Comparison of ENCODE assay signal across 8 mouse cellular contexts in the genomic region with DNA sequence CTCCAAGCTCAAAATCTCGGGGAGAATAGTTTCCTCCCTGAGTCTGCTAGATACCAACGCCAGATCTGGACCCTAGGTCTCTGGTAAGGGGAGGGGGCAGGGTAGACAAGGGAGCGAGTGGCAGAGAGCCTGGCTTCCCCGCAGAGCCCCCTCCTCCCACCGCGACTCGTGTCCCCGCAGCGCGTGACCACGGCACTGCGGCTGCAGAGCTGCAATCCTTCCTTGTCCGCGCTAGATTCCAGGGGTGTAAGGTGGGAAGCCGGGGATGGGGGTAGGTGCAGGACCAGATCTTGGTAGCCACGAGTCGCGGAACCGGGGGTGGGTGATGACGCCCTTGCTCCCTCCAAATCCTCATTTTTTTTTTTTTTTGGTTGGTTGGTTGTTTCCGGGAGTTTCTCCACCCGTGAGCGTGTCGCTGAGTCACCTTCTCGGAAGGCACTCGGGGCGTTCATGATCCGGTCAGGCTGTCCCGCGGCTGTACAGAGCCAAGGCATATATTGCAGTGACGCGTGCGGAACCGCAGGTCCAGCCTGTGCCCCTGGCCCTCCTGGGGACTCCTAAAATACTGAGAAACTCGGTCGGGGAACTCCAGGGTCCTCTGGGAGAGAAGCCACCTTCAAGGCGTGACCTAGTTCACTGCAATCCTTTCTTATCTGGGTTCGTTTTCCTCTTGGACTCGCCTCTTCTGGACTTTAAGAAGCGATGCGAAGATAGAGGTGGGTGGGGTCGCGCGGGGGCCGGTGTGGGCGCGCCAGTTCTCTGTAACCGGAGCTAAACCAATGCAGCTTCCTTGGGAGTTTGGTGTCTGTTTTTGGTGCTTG. TPM values are rescaled to one million over a fixed set of nuclear protein-coding genes. Genes with fewer than 3 reads are reported as not detected.
DNase-seq lines count a peak whose midpoint lies in the region; ATAC-seq lines count a peak whose summit lies in the region.

No protein-coding gene starts in this region.

- H3K4me1 ChIP-seq in megakaryocyte, embryonic 14.5 days: peaks cover 59% of the 10 kb centered on the region
- H3K4me1 ChIP-seq in embryonic facial prominence, embryonic 14.5 days (ENCODE audit: control insufficient read depth, insufficient read depth, low read length): peaks cover 24% of the 10 kb centered on the region
- H3K4me1 ChIP-seq in intestine, embryonic 15.5 days (replicated peaks): peaks cover 34% of the 10 kb centered on the region
- peaks cover 41% of the 10 kb centered on the region for H3K4me1 ChIP-seq in midbrain, embryonic 12.5 days

- peak overlapping the region; percentile 54 for H3K4me3 ChIP-seq in megakaryocyte, embryonic 14.5 days (replicated peaks)
- H3K4me3 ChIP-seq in embryonic facial prominence, embryonic 14.5 days (ENCODE audit: low read depth, low read length): peak overlapping the region; percentile 60
- H3K4me3 ChIP-seq in intestine, embryonic 15.5 days (replicated peaks): peak overlapping the region; percentile 51
- peak overlapping the region; percentile 49 for H3K4me3 ChIP-seq in midbrain, embryonic 12.5 days

- ATAC-seq in megakaryocyte, adult 5-6 weeks (ENCODE audit: poor library complexity, severe bottlenecking): no peak
- no peak for ATAC-seq in embryonic facial prominence, embryonic 14.5 days (ENCODE audit: low read depth)
- ATAC-seq in intestine, embryonic 15.5 days: no peak
- ATAC-seq in midbrain, embryonic 12.5 days (ENCODE audit: low FRiP score, low read depth): no peak
- ATAC-seq in megakaryocyte progenitor cell, adult 5-6 weeks (replicated peaks; ENCODE audit: poor library complexity): no peak
- no peak for ATAC-seq in activated CD4-positive, CD25-positive, alpha-beta regulatory T cell, adult 4 months

- peaks cover 91% of the 10 kb centered on the region for H3K27me3 ChIP-seq in megakaryocyte, embryonic 14.5 days (replicated peaks)
- peaks cover 43% of the 10 kb centered on the region for H3K27me3 ChIP-seq in embryonic facial prominence, embryonic 14.5 days (replicated peaks; ENCODE audit: control insufficient read depth, insufficient read depth, low read length)
- H3K27me3 ChIP-seq in intestine, embryonic 15.5 days (replicated peaks): peaks cover 35% of the 10 kb centered on the region
- peaks cover 68% of the 10 kb centered on the region for H3K27me3 ChIP-seq in midbrain, embryonic 12.5 days

- WGBS in embryonic facial prominence, embryonic 14.5 days: 1% methylated on average over 48 of the region's 48 CpGs
- 2% methylated on average over 48 of the region's 48 CpGs for WGBS in intestine, embryonic 15.5 days
- WGBS in midbrain, embryonic 12.5 days: 2% methylated on average over 48 of the region's 48 CpGs

- no peaks in the 10 kb centered on the region for H3K9me3 ChIP-seq in megakaryocyte, embryonic 14.5 days
- H3K9me3 ChIP-seq in embryonic facial prominence, embryonic 14.5 days (ENCODE audit: control insufficient read depth, low read length): no peaks in the 10 kb centered on the region
- H3K9me3 ChIP-seq in intestine, embryonic 15.5 days: no peaks in the 10 kb centered on the region
- H3K9me3 ChIP-seq in midbrain, embryonic 12.5 days: no peaks in the 10 kb centered on the region

- no peak overlapping the region for H3K27ac ChIP-seq in embryonic facial prominence, embryonic 14.5 days (replicated peaks; ENCODE audit: low read depth, low read length)
- no peak overlapping the region for H3K27ac ChIP-seq in intestine, embryonic 15.5 days
- peak overlapping the region; percentile 64 for H3K27ac ChIP-seq in midbrain, embryonic 12.5 days (replicated peaks)

- no peak for DNase-seq in embryonic facial prominence, embryonic 14.5 days (ENCODE audit: low spot score)
- DNase-seq in frontal cortex, postnatal 36 days (ENCODE audit: low spot score in 2 of 2): no peak

- peaks cover 11% of the 10 kb centered on the region for H3K36me3 ChIP-seq in megakaryocyte, embryonic 14.5 days (replicated peaks; ENCODE audit: low read length)
- no peaks in the 10 kb centered on the region for H3K36me3 ChIP-seq in embryonic facial prominence, embryonic 14.5 days (ENCODE audit: control insufficient read depth, insufficient read depth, low read length)
- no peaks in the 10 kb centered on the region for H3K36me3 ChIP-seq in intestine, embryonic 15.5 days
- no peaks in the 10 kb centered on the region for H3K36me3 ChIP-seq in midbrain, embryonic 12.5 days

- H3K4me2 ChIP-seq in embryonic facial prominence, embryonic 14.5 days (ENCODE audit: low read depth, low read length): peak overlapping the region; percentile 99
- H3K4me2 ChIP-seq in intestine, embryonic 15.5 days (replicated peaks): peak overlapping the region; percentile 95
- peak overlapping the region; percentile 87 for H3K4me2 ChIP-seq in midbrain, embryonic 12.5 days (replicated peaks)

- H3K9ac ChIP-seq in embryonic facial prominence, embryonic 14.5 days (ENCODE audit: low read depth, low read length): peak overlapping the region; percentile 65
- H3K9ac ChIP-seq in intestine, embryonic 15.5 days: peak overlapping the region; percentile 49; the same call in 1 of the 2 replicates
- H3K9ac ChIP-seq in midbrain, embryonic 12.5 days (replicated peaks): peak overlapping the region; percentile 46

RNA-seq across cellular contexts. Expression of gene Sphk1, which starts 0.9 kb away (rescaled TPM):
- polyA plus RNA-seq in megakaryocyte, embryonic 14.5 days (2012; ENCODE audit: insufficient read depth, low replicate concordance): 0.10 and 3.5 TPM in 2 replicates
- total RNA-seq in megakaryocyte, adult 5-6 weeks (2015): 0.60 and 2.2 TPM in 2 replicates
- 1.7 and 2.1 TPM in 2 replicates for total RNA-seq in megakaryocyte, adult 5-6 weeks (2017)
- 7.8 and 8.4 TPM in 2 replicates for polyA plus RNA-seq in embryonic facial prominence, embryonic 14.5 days (2014; fragmentation: Nextera tagmentation; extraction: Ambion mirVana)
- 5.4 and 6.4 TPM in 2 replicates for polyA plus RNA-seq in intestine, embryonic 15.5 days (2015; fragmentation: Nextera tagmentation; extraction: Ambion mirVana)
- 4.6 and 7.1 TPM in 2 replicates for polyA plus RNA-seq in midbrain, embryonic 12.5 days (2016; fragmentation: Nextera tagmentation; extraction: Ambion mirVana)
- total RNA-seq in megakaryocyte progenitor cell, adult 5-6 weeks (2015): 7.6 and 15.5 TPM in 2 replicates
- total RNA-seq in megakaryocyte progenitor cell, adult 5-6 weeks (2017): 6.7 and 26.1 TPM in 2 replicates
- polyA plus RNA-seq in activated CD4-positive, CD25-positive, alpha-beta regulatory T cell, adult 4 months (2017; shearing (Covaris generic)): not detected

RNA-seq across cellular contexts. Expression of gene Prpsap1, which starts 37.6 kb away (rescaled TPM):
- polyA plus RNA-seq in megakaryocyte, embryonic 14.5 days (2012; ENCODE audit: insufficient read depth, low replicate concordance): 18.2 and 20.3 TPM in 2 replicates
- total RNA-seq in megakaryocyte, adult 5-6 weeks (2015): 28.6 and 32.6 TPM in 2 replicates
- total RNA-seq in megakaryocyte, adult 5-6 weeks (2017): 19.2 and 34.6 TPM in 2 replicates
- 122 and 145 TPM in 2 replicates for polyA plus RNA-seq in embryonic facial prominence, embryonic 14.5 days (2014; fragmentation: Nextera tagmentation; extraction: Ambion mirVana)
- polyA plus RNA-seq in intestine, embryonic 15.5 days (2015; fragmentation: Nextera tagmentation; extraction: Ambion mirVana): 210 and 225 TPM in 2 replicates
- polyA plus RNA-seq in midbrain, embryonic 12.5 days (2016; fragmentation: Nextera tagmentation; extraction: Ambion mirVana): 175 and 183 TPM in 2 replicates
- total RNA-seq in megakaryocyte progenitor cell, adult 5-6 weeks (2015): 46.9 and 49.3 TPM in 2 replicates
- 27.9 and 33.0 TPM in 2 replicates for total RNA-seq in megakaryocyte progenitor cell, adult 5-6 weeks (2017)
- 10 to 100 TPM; 47.3 to 60.5 TPM for polyA plus RNA-seq in activated CD4-positive, CD25-positive, alpha-beta regulatory T cell, adult 4 months (2017; shearing (Covaris generic))

RNA-seq across cellular contexts. Expression of gene Ube2o, which starts 49.7 kb away (rescaled TPM):
- 67.5 and 115 TPM in 2 replicates for polyA plus RNA-seq in megakaryocyte, embryonic 14.5 days (2012; ENCODE audit: insufficient read depth, low replicate concordance)
- 2.9 and 6.6 TPM in 2 replicates for total RNA-seq in megakaryocyte, adult 5-6 weeks (2015)
- total RNA-seq in megakaryocyte, adult 5-6 weeks (2017): 4.8 and 7.7 TPM in 2 replicates
- polyA plus RNA-seq in embryonic facial prominence, embryonic 14.5 days (2014; fragmentation: Nextera tagmentation; extraction: Ambion mirVana): 15.4 and 17.4 TPM in 2 replicates
- polyA plus RNA-seq in intestine, embryonic 15.5 days (2015; fragmentation: Nextera tagmentation; extraction: Ambion mirVana): 8.4 and 8.8 TPM in 2 replicates
- polyA plus RNA-seq in midbrain, embryonic 12.5 days (2016; fragmentation: Nextera tagmentation; extraction: Ambion mirVana): 17.9 and 19.0 TPM in 2 replicates
- total RNA-seq in megakaryocyte progenitor cell, adult 5-6 weeks (2015): 5.0 TPM in 2 replicates
- 6.1 and 6.4 TPM in 2 replicates for total RNA-seq in megakaryocyte progenitor cell, adult 5-6 weeks (2017)
- 1 to 10 TPM; 2.2 TPM for polyA plus RNA-seq in activated CD4-positive, CD25-positive, alpha-beta regulatory T cell, adult 4 months (2017; shearing (Covaris generic))

RNA-seq across cellular contexts. Expression of gene Aanat, which starts 54.7 kb away (rescaled TPM):
- 0.21 and 2.2 TPM in 2 replicates for polyA plus RNA-seq in megakaryocyte, embryonic 14.5 days (2012; ENCODE audit: insufficient read depth, low replicate concordance)
- not detected in 2 replicates for total RNA-seq in megakaryocyte, adult 5-6 weeks (2015)
- not detected in 2 replicates for total RNA-seq in megakaryocyte, adult 5-6 weeks (2017)
- not detected in 2 replicates for polyA plus RNA-seq in embryonic facial prominence, embryonic 14.5 days (2014; fragmentation: Nextera tagmentation; extraction: Ambion mirVana)
- polyA plus RNA-seq in intestine, embryonic 15.5 days (2015; fragmentation: Nextera tagmentation; extraction: Ambion mirVana): not detected in 2 replicates
- polyA plus RNA-seq in midbrain, embryonic 12.5 days (2016; fragmentation: Nextera tagmentation; extraction: Ambion mirVana): 0.18 and 0.41 TPM in 2 replicates
- total RNA-seq in megakaryocyte progenitor cell, adult 5-6 weeks (2015): not detected in 2 replicates
- not detected in 2 replicates for total RNA-seq in megakaryocyte progenitor cell, adult 5-6 weeks (2017)
- polyA plus RNA-seq in activated CD4-positive, CD25-positive, alpha-beta regulatory T cell, adult 4 months (2017; shearing (Covaris generic)): not detected
